Mouse (Mus musculus) gastrocnemius, postnatal 10 days (tissue): Measurements from ENCODE around the gene Etv2. TPM values are rescaled to one million over a fixed set of nuclear protein-coding genes. Genes with fewer than 3 reads are reported as not detected.

Source experiments
- DNase-seq: peaks from one replicate; pipeline ENCODE4 v3.0.0; 2021; ENCODE audit warnings: mixed read lengths
- microRNA-seq, 2 experiments: library from miRNA; unstranded; fragments of <30 nt; microRNA quantifications; one replicate each; pipeline ENCODE4 v1.2.0; 2021
- total RNA-seq, 2 experiments: library from RNA; stranded (reverse); gene quantifications; 2 replicates each; pipeline ENCODE4 v1.2.3; 2021

Etv2 gene
- total RNA-seq, 2 experiments from 2014 or later = not detected

DNA sequence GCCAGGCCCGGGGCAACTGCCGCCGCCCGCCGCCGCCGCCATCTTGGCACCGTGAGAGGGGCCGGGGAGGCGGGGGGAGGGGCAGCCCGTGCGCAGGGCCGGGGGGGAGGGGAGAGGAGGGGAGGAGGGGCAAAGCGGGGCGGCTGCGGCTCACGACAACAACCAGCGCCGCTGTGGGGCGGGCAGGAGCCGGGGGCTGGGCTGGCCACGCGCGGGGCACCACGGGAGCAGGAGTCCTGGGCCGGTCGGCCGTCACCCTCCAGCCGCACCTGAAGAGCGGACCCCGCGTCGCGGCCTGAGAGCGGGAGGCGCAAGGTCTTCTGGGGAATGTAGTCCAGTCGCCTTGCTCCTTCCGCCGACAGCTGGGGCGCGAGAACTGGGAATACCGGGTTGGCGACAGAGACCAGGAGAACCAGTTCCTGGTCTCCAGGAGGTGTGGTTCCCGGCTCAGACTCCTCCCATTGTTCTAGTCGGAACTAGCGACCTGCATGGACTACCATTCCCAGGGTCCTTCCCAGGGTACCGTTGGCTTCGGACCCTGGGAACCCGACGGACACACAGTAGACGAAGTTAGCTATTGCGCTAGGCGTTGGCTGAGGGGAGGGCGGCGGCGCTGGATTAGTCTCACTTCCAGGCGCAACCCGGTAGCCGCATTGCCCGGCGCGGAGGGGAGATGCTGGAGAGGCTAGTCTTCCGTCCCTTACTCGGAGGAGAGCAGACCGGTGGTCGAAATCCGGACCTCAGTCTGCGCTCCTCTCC lies 46.8 kb downstream of the Etv2 start, which contains the start of gene Kmt2b:
Kmt2b (minus strand) TSS at position 51 of the 759 bp plus-strand sequence.
- peak; percentile 92 for DNase-seq

DNA sequence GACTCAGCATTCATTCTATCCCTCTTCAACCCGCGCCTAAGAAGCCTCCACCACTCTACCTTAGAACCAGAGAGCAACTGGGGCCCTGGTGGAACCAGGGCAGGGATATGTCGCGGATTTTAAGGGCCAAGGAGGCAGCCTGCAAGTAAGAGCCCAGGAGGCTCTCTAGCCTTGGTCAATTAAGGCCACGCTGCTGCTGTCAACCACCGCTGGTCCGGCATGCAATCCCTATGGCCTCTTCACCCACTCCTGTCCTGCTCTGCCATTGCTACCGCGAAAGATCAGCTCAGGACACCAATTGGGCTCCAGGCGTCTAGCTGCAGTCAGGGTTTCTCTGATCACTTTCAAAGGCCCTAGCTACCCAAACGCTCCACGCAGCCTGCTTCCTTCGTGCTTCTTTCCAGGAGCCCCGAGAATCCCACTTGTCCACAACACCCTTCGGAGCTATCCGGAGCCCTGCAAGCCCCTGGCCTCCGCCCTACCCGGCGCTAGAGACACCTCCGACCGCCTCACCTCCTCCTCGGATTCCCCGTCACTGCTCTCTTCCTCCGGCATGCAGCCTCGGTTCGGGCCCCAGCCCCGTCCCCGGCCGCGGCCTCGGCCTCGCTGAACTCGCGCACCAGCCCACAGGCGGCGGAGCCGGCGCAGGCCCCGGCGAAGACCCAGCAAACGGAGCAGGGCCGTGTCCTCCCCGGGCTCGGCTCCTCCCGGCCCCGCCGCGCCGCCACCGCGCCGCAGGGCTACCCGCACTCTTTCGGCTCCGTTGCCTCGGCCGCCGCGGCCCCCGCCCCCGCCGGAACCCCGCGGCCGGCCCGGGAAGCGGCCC lies 47.6 kb downstream of the Etv2 start:
- DNase-seq = no peak

DNA sequence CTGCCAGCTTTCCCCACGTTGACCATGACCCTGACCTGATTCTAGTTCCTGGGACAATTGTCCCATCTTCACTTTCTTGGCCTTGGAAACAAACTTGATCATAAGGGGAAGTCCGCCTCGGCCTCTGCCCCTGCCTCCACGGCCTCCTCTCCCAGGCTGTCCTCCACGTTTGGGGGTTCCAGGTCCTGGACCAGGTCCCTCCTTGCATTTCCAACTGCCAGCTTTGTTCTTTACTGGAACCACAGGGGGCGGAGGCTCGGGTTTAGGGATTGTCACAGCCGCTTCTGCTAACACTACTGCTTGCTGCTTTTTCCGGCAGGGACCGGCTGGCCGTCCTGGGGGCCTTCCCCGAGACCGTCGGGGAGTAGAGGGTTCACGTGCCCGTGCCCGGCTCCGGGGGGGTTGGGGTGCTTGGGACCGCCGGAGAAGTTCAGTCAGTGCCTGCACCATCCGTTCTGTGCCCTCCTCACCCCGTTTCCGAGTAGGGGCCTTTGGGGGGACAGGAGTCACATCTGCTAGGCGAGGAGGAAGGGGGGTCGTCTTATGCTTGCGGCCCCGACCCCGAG lies 49.1 kb downstream of the Etv2 start:
- no peak for DNase-seq

DNA sequence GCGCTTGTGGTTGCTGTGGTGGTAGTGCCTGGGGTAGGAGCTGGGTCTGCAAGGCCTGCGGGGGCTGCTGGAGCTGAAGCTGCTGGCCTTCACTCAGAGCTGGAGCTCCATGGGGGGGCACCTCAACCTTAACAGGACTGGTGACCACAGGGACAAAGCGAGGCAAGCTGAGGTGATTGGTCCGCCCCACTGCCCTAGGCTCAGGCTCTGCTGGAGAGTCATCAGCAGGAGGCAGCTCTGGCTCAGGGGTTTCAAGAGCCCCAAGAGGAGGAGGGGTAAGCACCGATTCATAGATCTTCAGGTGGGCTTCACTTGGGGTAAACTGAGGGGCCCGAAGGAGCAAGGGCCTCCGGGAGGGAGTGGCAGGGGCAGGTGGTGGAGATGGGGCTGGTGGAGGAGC lies 50.5 kb downstream of the Etv2 start:
- DNase-seq = no peak

DNA sequence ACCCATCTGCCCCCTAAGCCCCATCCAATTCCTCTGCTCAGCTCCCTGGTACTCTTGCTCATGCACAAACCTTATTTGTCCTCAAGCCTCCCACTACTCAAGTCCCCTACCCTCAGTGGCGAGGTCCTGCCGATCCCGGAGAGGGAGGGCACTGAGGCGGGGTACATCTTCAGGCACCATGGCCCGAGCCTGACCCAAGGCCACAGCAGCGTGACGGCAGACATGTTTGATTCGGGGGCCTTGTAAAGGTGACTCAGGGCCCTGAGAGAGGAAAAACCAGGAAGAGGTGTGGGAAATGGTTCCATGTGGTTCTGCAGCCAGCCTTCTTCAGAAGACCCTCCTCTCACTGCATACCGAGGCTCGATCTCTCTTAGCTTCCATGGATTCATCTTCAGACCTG lies 51.3 kb downstream of the Etv2 start:
- DNase-seq = no peak

Small RNA genes within 50 kb of the gene (microRNA-seq; reads per million reads assigned to microRNA genes)
- gene Mir3569 = 0 to 0.32 reads per million in 2 experiments

Other genes starting within 250 kb of the Etv2 start
- gene Tyrobp, start 222.1 kb downstream of the Etv2 start, total RNA-seq = 10 to 100 TPM; 11.9 to 22.2 TPM
- under 1 TPM; 0.66 to 0.72 TPM for gene Hcst, start 216.0 kb downstream of the Etv2 start, total RNA-seq
- gene Nfkbid, start 214.1 kb downstream of the Etv2 start, total RNA-seq = under 1 TPM; 0.14 to 0.45 TPM
- 1 to 10 TPM; 3.3 to 4.4 TPM for gene Aplp1, start 190.3 kb downstream of the Etv2 start, total RNA-seq
- gene Kirrel2, start 178.2 kb downstream of the Etv2 start, total RNA-seq = not detected
- not detected for gene Nphs1, start 177.5 kb downstream of the Etv2 start, total RNA-seq
- gene Prodh2, start 142.2 kb downstream of the Etv2 start, total RNA-seq = not detected
- 1 to 10 TPM; 3.2 to 4.8 TPM for gene Arhgap33, start 100.8 kb downstream of the Etv2 start, total RNA-seq
- 100 to 1,000 TPM; 304 to 323 TPM for gene Hspb6, start 83.7 kb downstream of the Etv2 start, total RNA-seq
- gene Proser3, start 83.6 kb downstream of the Etv2 start, total RNA-seq = 1 to 10 TPM; 3.8 to 6.2 TPM
- gene Lin37, start 76.0 kb downstream of the Etv2 start, total RNA-seq = 10 to 100 TPM; 11.0 to 16.3 TPM
- 10 to 100 TPM; 56.3 to 57.5 TPM for gene U2af1l4, start 72.6 kb downstream of the Etv2 start, total RNA-seq
- gene Gm49396, start 72.5 kb downstream of the Etv2 start, total RNA-seq = 1 to 10 TPM; 1.5 to 2.3 TPM
- 100 to 1,000 TPM in 1 of 2 experiments, 10 to 100 TPM in 1; 93.7 to 104 TPM for gene Psenen, start 72.2 kb downstream of the Etv2 start, total RNA-seq
- gene Igflr1, start 70.4 kb downstream of the Etv2 start, total RNA-seq = 1 to 10 TPM; 1.4 to 2.3 TPM
- gene Kmt2b, start 47.1 kb downstream of the Etv2 start, total RNA-seq = 10 to 100 TPM; 21.4 to 26.8 TPM
- gene Zbtb32, start 36.9 kb downstream of the Etv2 start, total RNA-seq = not detected
- gene Upk1a, start 23.0 kb downstream of the Etv2 start, total RNA-seq = under 1 TPM; 0.16 to 0.29 TPM
- 1,000 to 10,000 TPM; 1,178 to 1,379 TPM for gene Cox6b1, start 9.7 kb downstream of the Etv2 start, total RNA-seq
- gene Rbm42, start 14.5 kb upstream of the Etv2 start, total RNA-seq = 10 to 100 TPM; 42.4 to 44.4 TPM
- 1 to 10 TPM; 3.7 to 5.7 TPM for gene Haus5, start 29.1 kb upstream of the Etv2 start, total RNA-seq
- gene Pmis2, start 35.8 kb upstream of the Etv2 start, total RNA-seq = 1 to 10 TPM; 1.3 to 1.5 TPM
- gene 2200002J24Rik, start 63.1 kb upstream of the Etv2 start, total RNA-seq = not detected
- not detected for gene Atp4a, start 76.4 kb upstream of the Etv2 start, total RNA-seq
- gene Tmem147, start 93.7 kb upstream of the Etv2 start, total RNA-seq = 100 to 1,000 TPM; 166 to 178 TPM
- gene Gapdhs, start 107.8 kb upstream of the Etv2 start, total RNA-seq = not detected
- 1 to 10 TPM; 3.5 to 5.8 TPM for gene Sbsn, start 115.6 kb upstream of the Etv2 start, total RNA-seq
- under 1 TPM in 1 of 2 experiments, not detected in 1; 0.33 TPM for gene Dmkn, start 127.9 kb upstream of the Etv2 start, total RNA-seq
- gene Krtdap, start 152.0 kb upstream of the Etv2 start, total RNA-seq = 1 to 10 TPM; 3.4 to 6.0 TPM
- gene Ffar2, start 187.9 kb upstream of the Etv2 start, total RNA-seq = 1 to 10 TPM in 1 of 2 experiments, under 1 TPM in 1; 0.56 to 1.2 TPM
- not detected for gene Ffar3, start 220.3 kb upstream of the Etv2 start, total RNA-seq
- not detected for gene Ffar1, start 225.7 kb upstream of the Etv2 start, total RNA-seq
- 1 to 10 TPM in 1 of 2 experiments, not detected in 1; 2.3 TPM for gene Cd22, start 244.5 kb upstream of the Etv2 start, total RNA-seq